Mouse (Mus musculus) intestine, embryonic 14.5 days (tissue): ENCODE data around the gene Tmem108. TPM values are rescaled to one million over a fixed set of nuclear protein-coding genes. Genes with fewer than 3 reads are reported as not detected.

Source experiments
- ATAC-seq: fragments of 200-750 bp; cut with Nextera tagmentation; replicated peaks from 2 replicates; pipeline ENCODE4 v1.8.0; 2017; ENCODE audit warnings: low read depth, moderate number of reproducible peaks, moderate TSS enrichment, moderate library complexity; ENCODE audit not compliant: low FRiP score, low TSS enrichment
- DNase-seq: peaks from one replicate; pipeline ENCODE4 v3.0.0-alpha.2; 2018; ENCODE audit warnings: low spot score
- H3K27ac ChIP-seq: fragments of 300-500 bp; sonication (generic); 2 replicates; pipeline ENCODE4 v1.5.1; 2014; ENCODE audit warnings: low read depth, mild to moderate bottlenecking, control low read depth
- H3K27me3 ChIP-seq: fragments of 300-500 bp; sonication (generic); replicated peaks from 2 replicates; pipeline ENCODE4 v1.6.1; 2014; ENCODE audit warnings: low read length, control low read depth; ENCODE audit not compliant: control insufficient read depth, insufficient read depth
- H3K36me3 ChIP-seq: fragments of 300-500 bp; sonication (generic); 2 replicates; pipeline ENCODE4 v1.6.1; 2014; ENCODE audit warnings: low read length, control low read depth; ENCODE audit not compliant: control insufficient read depth, insufficient read depth
- H3K4me1 ChIP-seq: fragments of 300-500 bp; sonication (generic); replicated peaks from 2 replicates; pipeline ENCODE4 v1.6.1; 2014; ENCODE audit warnings: low read length, control low read depth, mixed read lengths; ENCODE audit not compliant: control insufficient read depth, insufficient read depth
- H3K4me2 ChIP-seq: fragments of 300-500 bp; sonication (generic); 2 replicates; pipeline ENCODE4 v1.6.1; 2014; ENCODE audit warnings: low read length
- H3K4me3 ChIP-seq: fragments of 300-500 bp; sonication (generic); 2 replicates; pipeline ENCODE4 v1.5.1; 2014; ENCODE audit warnings: low read depth, low read length, control low read depth, mixed read lengths
- H3K9ac ChIP-seq: fragments of 300-500 bp; sonication (generic); 2 replicates; pipeline ENCODE4 v1.6.1; 2014; ENCODE audit warnings: mild to moderate bottlenecking, low read length
- H3K9me3 ChIP-seq: fragments of 300-500 bp; sonication (generic); 2 replicates; pipeline ENCODE4 v1.6.1; 2016; ENCODE audit warnings: low read length, control low read depth; ENCODE audit not compliant: control insufficient read depth
- WGBS: fragments of 180-500 bp; shearing (Covaris S2); extraction: QIAGEN DNeasy Blood & Tissue Kit; methylation state at CpG from one replicate; pipeline ENCODE4 v1.1.7; 2014; 5-methylcytosine and 5-hydroxymethylcytosine counted together
- polyA plus RNA-seq: library from polyadenylated mRNA; unstranded; fragments of >200 nt; fragmentation: Nextera tagmentation; extraction: Ambion mirVana; gene quantifications from 2 replicates; pipeline ENCODE4 v1.2.1, GENCODE M21; 2014

Tmem108 gene
- polyA plus RNA-seq, 1 experiment from 2014 or later, result 21.2 TPM

GRCm38 (mm10) chr9:103739062-103739461, 22.6 kb downstream of the Tmem108 start:
- no peak for DNase-seq
- Histone ChIP-seq H3K4me3 (no peak overlapping the region), H3K4me1 (no peaks in the 10 kb centered on the region), H3K27me3 (no peaks in the 10 kb centered on the region), H3K36me3 (no peaks in the 10 kb centered on the region), H3K9ac (no peak overlapping the region), H3K4me2 (no peak overlapping the region), H3K9me3 (no peaks in the 10 kb centered on the region), H3K27ac (no peak overlapping the region)
- no peak for ATAC-seq
- WGBS, result 93% methylated on average over 4 of the region's 4 CpGs

DNA sequence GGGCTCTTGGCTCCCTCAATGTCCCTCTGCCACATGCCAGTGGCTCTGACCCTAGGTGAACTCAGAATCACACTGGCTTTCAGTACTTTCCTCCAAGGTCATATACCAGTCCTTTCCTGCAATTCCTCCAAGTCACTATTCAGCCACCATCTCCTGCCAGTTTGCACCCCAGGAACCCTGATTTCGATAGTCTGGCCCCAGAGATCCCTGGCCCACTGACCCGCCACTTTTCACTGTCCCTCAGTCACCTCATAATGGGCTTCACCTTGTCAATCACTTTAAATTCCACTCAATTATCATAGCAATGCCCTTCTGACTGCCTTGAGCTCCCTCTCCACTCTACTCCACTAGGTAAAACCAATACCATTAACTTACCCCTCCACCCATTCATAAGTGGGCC, 31.9 kb downstream of the Tmem108 start:
- H3K4me2 ChIP-seq, result no peak overlapping the region
- ATAC-seq, result no peak
- 79% methylated on average over 2 of the region's 2 CpGs for WGBS
- H3K9me3 ChIP-seq, result no peaks in the 10 kb centered on the region
- H3K27ac ChIP-seq, result no peak overlapping the region
- no peaks in the 10 kb centered on the region for H3K27me3 ChIP-seq
- no peak overlapping the region for H3K4me3 ChIP-seq
- DNase-seq, result no peak
- no peaks in the 10 kb centered on the region for H3K4me1 ChIP-seq
- no peak overlapping the region for H3K9ac ChIP-seq
- H3K36me3 ChIP-seq, result no peaks in the 10 kb centered on the region

DNA sequence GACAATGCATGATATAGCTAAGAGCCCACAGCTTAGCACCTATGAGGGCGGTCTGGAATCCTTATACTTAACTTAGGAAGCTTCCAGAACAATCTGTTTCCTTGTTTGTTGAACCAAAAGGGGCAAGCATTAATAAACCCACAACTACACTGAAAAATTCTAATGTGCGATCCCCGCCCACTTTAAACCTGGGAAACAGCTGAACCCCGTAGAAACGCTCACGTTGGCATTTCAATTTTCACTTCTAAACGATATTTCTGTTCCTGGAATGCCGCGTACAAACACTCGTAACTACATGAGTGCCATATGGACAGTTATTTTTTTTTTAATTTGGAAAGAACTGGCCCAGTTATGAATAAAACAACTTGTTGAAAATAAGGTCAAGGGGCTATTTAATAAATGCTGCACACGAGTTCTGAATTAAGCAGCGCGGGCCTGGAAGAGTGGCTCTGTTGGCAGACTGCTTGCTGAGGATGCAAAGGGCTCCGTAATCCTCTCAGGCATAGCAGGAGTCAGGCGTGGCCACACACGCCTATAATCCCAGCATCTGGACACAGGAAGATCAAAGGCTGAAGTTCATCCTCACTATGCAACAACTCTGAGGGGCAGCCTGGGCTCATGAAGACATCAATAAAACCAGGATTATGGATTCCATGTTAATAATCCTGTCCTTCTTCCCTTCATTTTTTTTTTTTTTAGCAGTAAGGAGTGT, 34.7 kb downstream of the Tmem108 start:
- DNase-seq, result no peak
- WGBS, result 86% methylated on average over 16 of the region's 16 CpGs

GRCm38 (mm10) chr9:103725497-103725896, 36.1 kb downstream of the Tmem108 start:
- H3K4me2 ChIP-seq, result no peak overlapping the region
- no peak overlapping the region for H3K4me3 ChIP-seq
- H3K9ac ChIP-seq, result no peak overlapping the region
- no peaks in the 10 kb centered on the region for H3K36me3 ChIP-seq
- no peaks in the 10 kb centered on the region for H3K9me3 ChIP-seq
- H3K4me1 ChIP-seq, result no peaks in the 10 kb centered on the region
- H3K27me3 ChIP-seq, result no peaks in the 10 kb centered on the region
- ATAC-seq (no peak), DNase-seq (no peak)
- 87% methylated on average over 7 of the region's 7 CpGs for WGBS
- H3K27ac ChIP-seq, result no peak overlapping the region

More for the DNA sequence above, 34.7 kb downstream of the Tmem108 start:
- no peak overlapping the region for H3K27ac ChIP-seq
- no peaks in the 10 kb centered on the region for H3K27me3 ChIP-seq
- H3K4me2 ChIP-seq, result no peak overlapping the region
- H3K36me3 ChIP-seq, result no peaks in the 10 kb centered on the region
- H3K9ac ChIP-seq, result no peak overlapping the region
- ATAC-seq, result no peak
- no peaks in the 10 kb centered on the region for H3K4me1 ChIP-seq
- H3K9me3 ChIP-seq, result no peaks in the 10 kb centered on the region
- H3K4me3 ChIP-seq, result no peak overlapping the region

GRCm38 (mm10) chr9:103721486-103721885, 40.2 kb downstream of the Tmem108 start:
- H3K27ac ChIP-seq, result no peak overlapping the region
- ATAC-seq, result no peak

DNA sequence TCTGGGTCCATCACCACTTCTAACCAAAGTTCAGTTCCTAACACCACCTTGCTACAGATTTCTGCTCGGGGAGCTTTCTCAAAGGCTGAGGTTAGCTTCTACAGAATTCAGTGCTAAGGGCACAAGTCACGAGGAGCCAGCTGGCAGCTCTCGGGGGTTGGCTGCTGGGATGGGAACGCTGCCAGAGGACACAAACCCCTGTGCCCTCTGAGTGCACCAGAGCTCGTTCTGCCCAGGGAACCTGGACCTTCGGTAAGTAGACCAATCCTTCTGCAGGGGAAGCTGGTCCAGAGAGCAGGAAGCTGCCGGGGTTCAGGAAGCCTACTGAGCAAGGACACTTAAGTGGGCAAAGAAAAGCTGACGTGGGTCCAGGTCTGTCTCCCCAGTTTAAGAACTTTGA, 40.6 kb downstream of the Tmem108 start:
- no peaks in the 10 kb centered on the region for H3K36me3 ChIP-seq
- DNase-seq (no peak), ATAC-seq (no peak)
- H3K9ac ChIP-seq, result no peak overlapping the region
- no peaks in the 10 kb centered on the region for H3K9me3 ChIP-seq
- no peaks in the 10 kb centered on the region for H3K4me1 ChIP-seq
- H3K4me3 ChIP-seq, result no peak overlapping the region
- 77% methylated on average over 8 of the region's 8 CpGs for WGBS
- H3K4me2 ChIP-seq, result no peak overlapping the region
- no peak overlapping the region for H3K27ac ChIP-seq
- H3K27me3 ChIP-seq, result no peaks in the 10 kb centered on the region

More at GRCm38 (mm10) chr9:103721486-103721885, 40.2 kb downstream of the Tmem108 start:
- no peaks in the 10 kb centered on the region for H3K4me1 ChIP-seq
- H3K27me3 ChIP-seq, result no peaks in the 10 kb centered on the region
- no peak overlapping the region for H3K4me2 ChIP-seq
- DNase-seq, result no peak
- no peaks in the 10 kb centered on the region for H3K36me3 ChIP-seq
- no peak overlapping the region for H3K4me3 ChIP-seq
- H3K9ac ChIP-seq, result no peak overlapping the region
- H3K9me3 ChIP-seq, result no peaks in the 10 kb centered on the region
- 86% methylated on average over 3 of the region's 3 CpGs for WGBS

DNA sequence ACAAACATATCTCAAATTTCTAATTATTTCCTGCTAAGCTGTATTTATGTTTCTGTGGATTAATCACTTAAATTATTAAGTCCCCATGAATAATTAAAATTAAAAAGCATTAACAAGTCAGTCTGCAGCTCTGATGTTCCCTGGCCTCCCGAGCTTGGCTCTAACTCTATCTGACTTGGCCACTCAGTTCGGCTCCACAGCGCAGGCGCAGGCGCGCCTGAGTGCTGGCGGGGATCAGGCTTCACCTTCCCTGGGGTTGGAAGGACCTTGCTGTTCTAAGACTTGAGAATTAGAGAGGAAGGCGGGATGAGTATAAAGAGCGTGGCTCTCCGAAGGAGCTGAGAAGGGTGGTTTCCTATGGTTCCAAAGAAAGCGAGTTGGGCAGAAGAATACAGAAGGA, 41.6 kb downstream of the Tmem108 start:
- H3K36me3 ChIP-seq, result no peaks in the 10 kb centered on the region
- no peak for ATAC-seq

DNA sequence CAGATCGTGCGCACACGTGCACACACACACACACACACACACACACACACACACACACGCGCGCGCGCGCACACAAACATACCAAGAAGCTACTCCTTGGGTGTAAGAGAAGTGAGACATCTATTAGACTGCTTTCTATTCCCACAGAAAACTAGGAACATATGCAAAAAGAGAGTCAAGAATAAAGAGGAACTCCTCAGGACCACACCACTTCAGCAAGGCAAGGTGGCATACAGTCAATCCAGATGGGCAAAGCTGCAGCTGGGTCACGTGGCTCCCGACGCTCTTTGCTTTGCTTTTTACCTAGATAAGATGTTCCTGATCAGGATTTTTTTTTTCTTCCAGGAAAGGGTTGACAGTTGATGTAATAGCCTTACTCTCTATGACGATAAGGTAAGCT, 45.6 kb downstream of the Tmem108 start:
- WGBS, result 88% methylated on average over 13 of the region's 13 CpGs
- no peaks in the 10 kb centered on the region for H3K27me3 ChIP-seq
- H3K27ac ChIP-seq, result no peak overlapping the region
- no peak overlapping the region for H3K4me2 ChIP-seq
- H3K36me3 ChIP-seq, result no peaks in the 10 kb centered on the region
- no peaks in the 10 kb centered on the region for H3K4me1 ChIP-seq
- H3K9me3 ChIP-seq, result no peaks in the 10 kb centered on the region
- ATAC-seq, result no peak
- DNase-seq, result no peak
- H3K4me3 ChIP-seq, result no peak overlapping the region
- no peak overlapping the region for H3K9ac ChIP-seq

More for the DNA sequence above, 41.6 kb downstream of the Tmem108 start:
- no peaks in the 10 kb centered on the region for H3K27me3 ChIP-seq
- no peak overlapping the region for H3K27ac ChIP-seq
- 91% methylated on average over 11 of the region's 11 CpGs for WGBS
- no peaks in the 10 kb centered on the region for H3K9me3 ChIP-seq
- no peak overlapping the region for H3K9ac ChIP-seq
- H3K4me3 ChIP-seq, result no peak overlapping the region
- H3K4me2 ChIP-seq, result no peak overlapping the region
- DNase-seq, result no peak
- H3K4me1 ChIP-seq, result no peaks in the 10 kb centered on the region

- H3K9me3 ChIP-seq, result no peaks in the 10 kb centered on the region
- no peak overlapping the region for H3K9ac ChIP-seq
- WGBS, result 96% methylated on average over 4 of the region's 4 CpGs
- no peak overlapping the region for H3K4me2 ChIP-seq
- ATAC-seq (no peak), DNase-seq (no peak)
- H3K4me1 ChIP-seq, result no peaks in the 10 kb centered on the region
- H3K4me3 ChIP-seq, result no peak overlapping the region
- H3K36me3 ChIP-seq, result no peaks in the 10 kb centered on the region
- H3K27ac ChIP-seq, result no peak overlapping the region
- H3K27me3 ChIP-seq, result no peaks in the 10 kb centered on the region
These were observed 46.3 kb downstream of the Tmem108 start for GRCm38 (mm10) chr9:103715352-103715751.
